Mouse (Mus musculus): ENCODE measurements around the gene Fgf15.

DNA sequence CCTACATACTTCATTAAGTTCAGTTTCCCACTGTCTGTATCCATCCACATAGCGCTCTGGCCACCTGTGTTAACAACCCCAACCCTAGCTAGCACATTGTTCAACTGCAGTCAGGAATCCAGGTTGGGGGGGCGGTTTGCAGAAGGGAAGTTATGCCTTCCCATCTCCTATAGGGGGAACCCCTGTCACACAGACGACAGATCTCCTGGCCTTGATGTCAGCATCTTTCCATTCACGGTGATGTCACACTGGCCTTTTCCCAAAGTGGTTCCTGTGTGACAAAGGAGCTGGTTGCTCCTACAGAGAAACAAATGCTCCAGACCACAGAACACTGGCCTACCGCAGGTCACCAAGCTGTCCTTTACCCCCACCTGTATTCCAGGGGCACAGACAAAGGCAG, 39.2 kb downstream of the Fgf15 start:
- TF ChIP-seq CHD2 (IDR thresholded peaks at IDR 0.05; ENCODE audit: low read depth, low read length) (no peak), MAFK (IDR thresholded peaks at IDR 0.05; ENCODE audit: insufficient read depth, low read depth, low read length) (no peak), ZNF384 (IDR thresholded peaks at IDR 0.05; ENCODE audit: low read depth, low read length) (no peak)

All from ES-E14 (cell line).